Mouse (Mus musculus): Measurements from ENCODE around the gene Myl6b. TPM values are rescaled to one million over a fixed set of nuclear protein-coding genes. Genes with fewer than 3 reads are reported as not detected.

Myl6b gene
- polyA plus RNA-seq, 1 experiment from 2014 or later: 5.3 TPM

DNA sequence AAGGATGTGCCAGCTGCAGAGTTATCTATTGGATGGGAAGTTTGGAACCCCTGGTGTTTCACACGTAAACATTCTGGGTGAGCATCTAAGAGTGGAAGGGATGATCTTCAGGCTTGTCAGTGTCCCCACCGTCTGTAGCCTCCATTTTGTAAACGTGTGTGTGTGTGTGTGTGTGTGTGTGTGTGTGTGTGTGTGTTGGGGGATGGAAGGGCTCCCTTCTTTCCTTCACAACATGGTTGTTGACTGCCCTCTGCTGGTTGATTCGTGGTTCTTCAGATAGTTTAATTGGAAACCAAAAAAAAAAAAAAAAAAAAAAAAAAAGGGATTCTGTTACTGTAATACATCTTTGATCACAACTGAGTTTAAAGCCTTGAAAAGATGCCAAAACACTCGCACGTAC lies 43.2 kb downstream of the Myl6b start:
- ATAC-seq (ENCODE audit: low FRiP score, low TSS enrichment) (no peak), DNase-seq (peak; percentile 93)
- H3K36me3 ChIP-seq (ENCODE audit: control insufficient read depth, insufficient read depth, low read length): no peaks in the 10 kb centered on the region
- peak overlapping the region; percentile 36 for H3K4me2 ChIP-seq (ENCODE audit: low read length)
- H3K9ac ChIP-seq (replicated peaks; ENCODE audit: low read length): no peak overlapping the region
- H3K9me3 ChIP-seq (ENCODE audit: control insufficient read depth, low read length): no peaks in the 10 kb centered on the region
- H3K27ac ChIP-seq (replicated peaks; ENCODE audit: low read depth, low read length): no peak overlapping the region
- 0 out of 2 replicates have a peak, but pooled peaks cover under 1% of the 10 kb centered on the region for H3K4me1 ChIP-seq (ENCODE audit: control insufficient read depth, insufficient read depth, low read length)
- WGBS: 3% methylated on average over 6 of the region's 6 CpGs
- no peak overlapping the region for H3K4me3 ChIP-seq (replicated peaks; ENCODE audit: low read depth, low read length)
- H3K27me3 ChIP-seq (ENCODE audit: control insufficient read depth, insufficient read depth, low read length): no peaks in the 10 kb centered on the region

GRCm38 (mm10) chr10:128454471-128454870 lies 44.0 kb downstream of the Myl6b start:
- no peaks in the 10 kb centered on the region for H3K36me3 ChIP-seq (ENCODE audit: control insufficient read depth, insufficient read depth, low read length)
- H3K9me3 ChIP-seq (ENCODE audit: control insufficient read depth, low read length): no peaks in the 10 kb centered on the region
- DNase-seq: no peak
- H3K4me3 ChIP-seq (replicated peaks; ENCODE audit: low read depth, low read length): no peak overlapping the region
- 83% methylated on average over 3 of the region's 3 CpGs for WGBS
- ATAC-seq (ENCODE audit: low FRiP score, low TSS enrichment): no peak
- no peak overlapping the region for H3K4me2 ChIP-seq (ENCODE audit: low read length)
- no peak overlapping the region for H3K27ac ChIP-seq (replicated peaks; ENCODE audit: low read depth, low read length)
- H3K4me1 ChIP-seq (ENCODE audit: control insufficient read depth, insufficient read depth, low read length): no peaks in the 10 kb centered on the region
- no peak overlapping the region for H3K9ac ChIP-seq (replicated peaks; ENCODE audit: low read length)
- no peaks in the 10 kb centered on the region for H3K27me3 ChIP-seq (ENCODE audit: control insufficient read depth, insufficient read depth, low read length)

- H3K27me3 ChIP-seq (ENCODE audit: control insufficient read depth, insufficient read depth, low read length): no peaks in the 10 kb centered on the region
- no peak for DNase-seq
- 87% methylated on average over 6 of the region's 6 CpGs for WGBS
- no peaks in the 10 kb centered on the region for H3K9me3 ChIP-seq (ENCODE audit: control insufficient read depth, low read length)
- ATAC-seq (ENCODE audit: low FRiP score, low TSS enrichment): no peak
- H3K4me2 ChIP-seq (ENCODE audit: low read length): no peak overlapping the region
- no peaks in the 10 kb centered on the region for H3K4me1 ChIP-seq (ENCODE audit: control insufficient read depth, insufficient read depth, low read length)
- no peaks in the 10 kb centered on the region for H3K36me3 ChIP-seq (ENCODE audit: control insufficient read depth, insufficient read depth, low read length)
- H3K9ac ChIP-seq (replicated peaks; ENCODE audit: low read length): no peak overlapping the region
- H3K4me3 ChIP-seq (replicated peaks; ENCODE audit: low read depth, low read length): no peak overlapping the region
- H3K27ac ChIP-seq (replicated peaks; ENCODE audit: low read depth, low read length): no peak overlapping the region
Measured at GRCm38 (mm10) chr10:128451014-128451413, 47.5 kb downstream of the Myl6b start.

- Histone ChIP-seq H3K27me3 (ENCODE audit: control insufficient read depth, insufficient read depth, low read length) (no peaks in the 10 kb centered on the region), H3K4me2 (ENCODE audit: low read length) (no peak overlapping the region), H3K4me1 (ENCODE audit: control insufficient read depth, insufficient read depth, low read length) (no peaks in the 10 kb centered on the region), H3K9me3 (ENCODE audit: control insufficient read depth, low read length) (no peaks in the 10 kb centered on the region), H3K4me3 (replicated peaks; ENCODE audit: low read depth, low read length) (no peak overlapping the region), H3K9ac (replicated peaks; ENCODE audit: low read length) (no peak overlapping the region), H3K36me3 (ENCODE audit: control insufficient read depth, insufficient read depth, low read length) (peaks cover 18% of the 10 kb centered on the region), H3K27ac (replicated peaks; ENCODE audit: low read depth, low read length) (no peak overlapping the region)
- 92% methylated on average over 4 of the region's 4 CpGs for WGBS
- no peak for DNase-seq
- ATAC-seq (ENCODE audit: low FRiP score, low TSS enrichment): no peak
Measured at GRCm38 (mm10) chr10:128445407-128445806, 53.1 kb downstream of the Myl6b start.

- Histone ChIP-seq H3K27me3 (ENCODE audit: control insufficient read depth, insufficient read depth, low read length) (no peaks in the 10 kb centered on the region), H3K4me2 (ENCODE audit: low read length) (no peak overlapping the region), H3K36me3 (ENCODE audit: control insufficient read depth, insufficient read depth, low read length) (peaks cover 29% of the 10 kb centered on the region), H3K4me1 (ENCODE audit: control insufficient read depth, insufficient read depth, low read length) (no peaks in the 10 kb centered on the region), H3K9me3 (ENCODE audit: control insufficient read depth, low read length) (no peaks in the 10 kb centered on the region), H3K9ac (replicated peaks; ENCODE audit: low read length) (no peak overlapping the region), H3K27ac (replicated peaks; ENCODE audit: low read depth, low read length) (no peak overlapping the region), H3K4me3 (replicated peaks; ENCODE audit: low read depth, low read length) (no peak overlapping the region)
- no peak for DNase-seq
- WGBS: 81% methylated on average over 6 of the region's 6 CpGs
- ATAC-seq (ENCODE audit: low FRiP score, low TSS enrichment): no peak
Measured at GRCm38 (mm10) chr10:128444354-128444753, 54.1 kb downstream of the Myl6b start.

Small RNAs within 50 kb of the gene (microRNA-seq; reads per million reads assigned to microRNA genes)
- gene Mir6916 (not detected), gene Mir8105 (0.59 reads per million)

Other genes with a start within 250 kb of the Myl6b start
- not detected in 2 replicates for gene Apon, start 244.6 kb downstream of the Myl6b start, polyA plus RNA-seq (2014; fragmentation: Nextera tagmentation; extraction: Ambion mirVana)
- gene Apof, start 230.0 kb downstream of the Myl6b start, polyA plus RNA-seq (2014; fragmentation: Nextera tagmentation; extraction: Ambion mirVana): not detected in 2 replicates
- 12.2 and 23.0 TPM in 2 replicates for gene Stat2, start 228.1 kb downstream of the Myl6b start, polyA plus RNA-seq (2014; fragmentation: Nextera tagmentation; extraction: Ambion mirVana)
- gene Il23a, start 199.9 kb downstream of the Myl6b start, polyA plus RNA-seq (2014; fragmentation: Nextera tagmentation; extraction: Ambion mirVana): 0.22 TPM in 1 of 2 replicates, not detected in the other
- 18.5 and 23.0 TPM in 2 replicates for gene Pan2, start 195.3 kb downstream of the Myl6b start, polyA plus RNA-seq (2014; fragmentation: Nextera tagmentation; extraction: Ambion mirVana)
- 193 and 194 TPM in 2 replicates for gene Cnpy2, start 176.2 kb downstream of the Myl6b start, polyA plus RNA-seq (2014; fragmentation: Nextera tagmentation; extraction: Ambion mirVana)
- 221 and 247 TPM in 2 replicates for gene Cs, start 161.0 kb downstream of the Myl6b start, polyA plus RNA-seq (2014; fragmentation: Nextera tagmentation; extraction: Ambion mirVana)
- gene Coq10a, start 129.7 kb downstream of the Myl6b start, polyA plus RNA-seq (2014; fragmentation: Nextera tagmentation; extraction: Ambion mirVana): 50.5 and 53.0 TPM in 2 replicates
- 13.3 and 14.1 TPM in 2 replicates for gene Ankrd52, start 121.6 kb downstream of the Myl6b start, polyA plus RNA-seq (2014; fragmentation: Nextera tagmentation; extraction: Ambion mirVana)
- gene Slc39a5, start 97.5 kb downstream of the Myl6b start, polyA plus RNA-seq (2014; fragmentation: Nextera tagmentation; extraction: Ambion mirVana): not detected in 2 replicates
- 142 and 144 TPM in 2 replicates for gene Nabp2, start 87.2 kb downstream of the Myl6b start, polyA plus RNA-seq (2014; fragmentation: Nextera tagmentation; extraction: Ambion mirVana)
- 80.3 and 96.2 TPM in 2 replicates for gene Rnf41, start 87.0 kb downstream of the Myl6b start, polyA plus RNA-seq (2014; fragmentation: Nextera tagmentation; extraction: Ambion mirVana)
- 172 and 229 TPM in 2 replicates for gene Smarcc2, start 39.4 kb downstream of the Myl6b start, polyA plus RNA-seq (2014; fragmentation: Nextera tagmentation; extraction: Ambion mirVana)
- 750 and 787 TPM in 2 replicates for gene Myl6, start 4.5 kb downstream of the Myl6b start, polyA plus RNA-seq (2014; fragmentation: Nextera tagmentation; extraction: Ambion mirVana)
- 6.0 and 10.9 TPM in 2 replicates for gene Esyt1, start 27.2 kb upstream of the Myl6b start, polyA plus RNA-seq (2014; fragmentation: Nextera tagmentation; extraction: Ambion mirVana)
- 17.6 and 19.6 TPM in 2 replicates for gene Zc3h10, start 49.1 kb upstream of the Myl6b start, polyA plus RNA-seq (2014; fragmentation: Nextera tagmentation; extraction: Ambion mirVana)
- gene Rpl41, start 50.6 kb upstream of the Myl6b start, polyA plus RNA-seq (2014; fragmentation: Nextera tagmentation; extraction: Ambion mirVana): 2,375 and 2,760 TPM in 2 replicates
- gene Pa2g4, start 67.3 kb upstream of the Myl6b start, polyA plus RNA-seq (2014; fragmentation: Nextera tagmentation; extraction: Ambion mirVana): 122 and 142 TPM in 2 replicates
- 0.26 and 0.47 TPM in 2 replicates for gene Erbb3, start 91.0 kb upstream of the Myl6b start, polyA plus RNA-seq (2014; fragmentation: Nextera tagmentation; extraction: Ambion mirVana)
- 529 and 586 TPM in 2 replicates for gene Rps26, start 128.1 kb upstream of the Myl6b start, polyA plus RNA-seq (2014; fragmentation: Nextera tagmentation; extraction: Ambion mirVana)
- 21.2 and 23.6 TPM in 2 replicates for gene Ikzf4, start 147.3 kb upstream of the Myl6b start, polyA plus RNA-seq (2014; fragmentation: Nextera tagmentation; extraction: Ambion mirVana)
- 10.3 and 10.4 TPM in 2 replicates for gene Suox, start 175.4 kb upstream of the Myl6b start, polyA plus RNA-seq (2014; fragmentation: Nextera tagmentation; extraction: Ambion mirVana)
- 80.4 and 100 TPM in 2 replicates for gene Rab5b, start 197.6 kb upstream of the Myl6b start, polyA plus RNA-seq (2014; fragmentation: Nextera tagmentation; extraction: Ambion mirVana)
- 0.22 and 0.38 TPM in 2 replicates for gene Pmel, start 205.5 kb upstream of the Myl6b start, polyA plus RNA-seq (2014; fragmentation: Nextera tagmentation; extraction: Ambion mirVana)
- 13.2 and 24.2 TPM in 2 replicates for gene Cdk2, start 206.3 kb upstream of the Myl6b start, polyA plus RNA-seq (2014; fragmentation: Nextera tagmentation; extraction: Ambion mirVana)
- gene Dgka, start 246.2 kb upstream of the Myl6b start, polyA plus RNA-seq (2014; fragmentation: Nextera tagmentation; extraction: Ambion mirVana): 5.7 and 6.2 TPM in 2 replicates
- gene Pym1, start 249.2 kb upstream of the Myl6b start, polyA plus RNA-seq (2014; fragmentation: Nextera tagmentation; extraction: Ambion mirVana): 46.7 and 60.0 TPM in 2 replicates

Data from midbrain, embryonic 14.5 days (tissue).